Mouse (Mus musculus): ENCODE results near the gene Cdca5. TPM values are rescaled to one million over a fixed set of nuclear protein-coding genes. Genes with fewer than 3 reads are reported as not detected.
A peak's percentile ranks its signal among the peaks of the same experiment; 100 is the strongest.

The Cdca5 gene
- total RNA-seq, 2 experiments from 2014 or later = 24.3 to 32.2 TPM

DNA sequence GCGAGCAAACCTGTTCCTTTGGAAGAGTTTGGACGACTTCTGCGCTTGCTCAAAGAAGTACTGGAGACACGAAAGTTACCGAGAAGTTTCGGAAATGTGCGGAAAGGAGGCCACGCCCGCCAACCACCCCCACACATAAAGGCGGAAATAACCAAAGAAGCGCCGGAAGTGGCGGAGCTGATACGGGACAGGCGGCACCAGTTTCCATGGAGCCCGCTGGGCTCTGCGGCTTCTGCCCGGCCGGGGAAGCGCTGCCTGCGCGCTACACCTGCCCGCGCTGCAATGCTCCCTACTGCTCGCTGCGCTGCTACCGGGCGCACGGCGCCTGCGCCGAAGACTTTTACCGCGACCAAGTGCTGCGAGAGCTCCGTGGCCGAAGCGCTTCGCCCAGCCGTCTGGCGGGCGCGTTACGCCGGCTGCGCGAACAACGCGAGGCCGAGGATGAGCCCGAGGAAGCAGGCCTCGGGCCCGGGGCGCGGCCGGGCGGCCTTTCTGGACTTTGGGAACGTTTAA lies 23.7 kb upstream of the Cdca5 start, which contains the start of gene Znhit2:
TSS of gene Znhit2 (plus strand) at position 172 of the 513 bp plus-strand sequence.
- peak; percentile 79 for ATAC-seq (ENCODE audit: poor library complexity, severe bottlenecking)

- ATAC-seq (ENCODE audit: poor library complexity, severe bottlenecking) = peak; percentile 31
Observed at GRCm38 (mm10) chr19:6061641-6062302, 23.0 kb upstream of the Cdca5 start.

DNA sequence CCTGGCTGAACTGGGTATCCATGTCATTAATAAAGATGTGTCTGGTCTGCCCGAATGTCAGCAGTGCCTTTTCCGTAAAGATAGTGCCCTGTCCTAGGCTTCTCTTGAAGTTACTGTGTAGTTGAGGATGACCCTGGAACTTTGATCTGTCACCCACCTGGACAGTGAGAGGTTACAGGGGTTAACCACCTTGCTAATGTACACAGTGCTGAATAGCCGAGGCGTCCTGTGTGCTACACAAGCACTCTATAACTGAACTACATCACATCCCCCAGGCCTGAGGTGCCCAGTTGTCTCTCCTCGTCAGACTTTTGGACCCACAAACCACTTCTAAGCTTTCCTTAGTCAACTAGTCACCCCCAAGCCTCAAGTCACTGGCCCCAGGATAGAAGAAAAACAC lies 22.4 kb upstream of the Cdca5 start:
- ATAC-seq (ENCODE audit: poor library complexity, severe bottlenecking) = no peak

- no peak for ATAC-seq (ENCODE audit: poor library complexity, severe bottlenecking)
Observed at GRCm38 (mm10) chr19:6063081-6063480, 21.7 kb upstream of the Cdca5 start.

GRCm38 (mm10) chr19:6066571-6066970 lies 18.2 kb upstream of the Cdca5 start:
- ATAC-seq (ENCODE audit: poor library complexity, severe bottlenecking) = no peak

DNA sequence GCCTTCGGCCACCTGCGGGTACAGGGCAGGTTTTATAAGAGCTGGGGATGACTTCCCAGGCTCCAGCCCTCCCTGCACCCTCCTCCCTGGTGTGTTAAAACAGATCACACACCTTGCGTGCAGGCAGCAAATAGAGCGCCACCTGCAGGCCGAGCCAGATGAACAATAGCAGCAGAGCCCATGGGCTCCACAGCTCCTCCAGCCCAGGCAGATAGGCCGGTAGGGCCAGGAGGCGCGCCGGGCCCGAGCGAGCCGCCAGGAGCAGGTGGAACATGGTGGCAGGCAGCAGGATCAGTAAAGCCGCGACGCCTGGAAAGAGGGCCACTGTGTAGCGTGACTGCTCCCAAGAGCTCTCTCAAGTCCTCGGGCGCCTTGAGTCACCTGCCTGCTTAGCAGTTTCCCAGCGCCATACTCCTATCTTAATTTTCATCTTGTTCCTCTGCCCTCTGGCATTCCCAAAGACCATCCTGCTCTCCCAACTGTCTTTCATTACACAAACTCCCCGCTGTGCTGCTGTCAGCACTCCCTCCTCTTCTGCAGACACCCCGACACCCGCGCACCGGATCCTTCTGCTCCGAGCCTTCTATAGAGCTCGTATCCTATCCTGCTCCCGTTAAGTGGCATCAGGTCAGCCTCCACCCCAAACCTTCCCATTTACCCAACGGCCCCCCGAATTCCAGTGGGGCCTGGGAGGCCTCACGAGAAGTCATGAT lies 17.6 kb upstream of the Cdca5 start:
- peak; percentile 79 for ATAC-seq (ENCODE audit: poor library complexity, severe bottlenecking)

GRCm38 (mm10) chr19:6067724-6068415 lies 16.9 kb upstream of the Cdca5 start, which contains the start of gene Tm7sf2:
Gene Tm7sf2, minus strand, starts transcription at chr19:6068373.
- ATAC-seq (ENCODE audit: poor library complexity, severe bottlenecking) = peak; percentile 93

GRCm38 (mm10) chr19:6068951-6069350 lies 15.8 kb upstream of the Cdca5 start:
- ATAC-seq (ENCODE audit: poor library complexity, severe bottlenecking) = no peak

DNA sequence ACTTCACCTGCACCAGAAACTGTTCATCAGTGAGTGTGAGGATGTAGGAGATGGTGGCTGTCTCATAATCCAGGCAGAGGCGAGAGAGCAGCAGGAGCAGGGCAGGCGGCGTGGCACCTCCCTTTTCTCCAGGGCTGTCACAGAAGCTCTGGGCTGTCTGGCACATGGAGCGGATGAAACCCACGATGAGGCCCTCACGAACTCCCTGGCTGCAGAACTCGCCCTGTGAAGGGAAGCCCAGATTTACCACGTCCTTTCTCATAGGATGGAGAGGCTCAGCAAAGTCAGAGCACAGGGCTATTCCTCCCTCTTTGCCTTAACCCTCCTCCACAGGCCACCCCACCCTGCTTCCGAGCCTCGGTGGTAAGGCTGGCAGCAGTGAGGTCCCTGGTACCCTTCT lies 14.9 kb upstream of the Cdca5 start:
- ATAC-seq (ENCODE audit: poor library complexity, severe bottlenecking) = no peak

DNA sequence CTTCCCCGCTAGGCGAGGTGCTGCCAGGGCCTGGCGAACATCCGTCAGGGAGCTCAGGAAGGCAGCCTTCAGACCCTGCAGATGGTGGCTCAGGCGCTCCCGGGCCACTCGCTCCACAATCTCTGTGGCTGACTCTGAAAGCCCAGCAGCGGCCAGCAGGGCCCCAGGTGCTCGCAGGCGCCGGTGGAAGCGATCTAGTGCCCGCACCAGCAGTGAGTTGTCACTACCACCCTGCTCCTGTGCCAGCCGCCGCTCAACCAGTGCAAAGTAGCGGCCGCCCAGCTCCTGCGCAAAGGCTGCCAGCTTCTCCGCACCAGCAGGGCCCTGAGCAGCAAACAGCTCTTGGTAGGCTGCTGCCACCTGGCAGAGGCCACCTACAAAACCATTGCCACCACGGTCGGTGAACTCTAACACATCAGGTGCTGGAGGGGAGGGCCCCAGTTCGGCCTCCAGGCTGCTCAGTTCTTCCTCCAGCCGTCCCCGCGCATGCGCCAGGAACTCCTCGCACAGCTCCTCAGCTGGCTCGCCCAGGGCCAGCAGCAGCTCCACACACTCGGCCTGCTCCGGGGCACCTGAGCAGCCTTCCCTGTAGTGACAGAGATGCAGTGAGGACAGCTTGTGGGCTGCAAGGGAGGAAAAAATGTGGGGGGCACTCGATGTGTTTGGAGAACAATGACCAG lies 14.1 kb upstream of the Cdca5 start:
- ATAC-seq (ENCODE audit: poor library complexity, severe bottlenecking) = no peak

GRCm38 (mm10) chr19:6071261-6071660 lies 13.5 kb upstream of the Cdca5 start:
- no peak for ATAC-seq (ENCODE audit: poor library complexity, severe bottlenecking)

DNA sequence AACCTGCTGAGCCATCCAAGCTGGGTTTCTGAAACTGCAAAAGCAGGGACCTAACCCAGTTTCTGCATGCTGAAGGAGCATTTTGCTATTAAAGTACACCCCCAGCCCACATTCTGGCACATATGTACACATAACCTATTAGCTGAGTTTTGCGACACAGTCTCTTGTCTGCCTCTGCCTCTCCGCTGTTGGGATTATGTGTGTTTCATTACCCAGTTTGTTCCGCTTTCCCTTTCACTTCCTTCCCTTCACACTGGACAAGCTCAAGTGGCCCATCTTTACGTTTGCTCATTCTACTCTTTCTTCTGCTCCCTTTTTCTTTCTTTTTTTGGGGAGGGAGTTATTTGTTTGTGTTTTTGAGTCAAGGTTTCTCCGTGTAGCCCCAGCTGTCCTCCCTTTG lies 10.9 kb upstream of the Cdca5 start:
- peak; percentile 57 for ATAC-seq (ENCODE audit: poor library complexity, severe bottlenecking)

- peak; percentile 97 for ATAC-seq (ENCODE audit: poor library complexity, severe bottlenecking)
Observed at GRCm38 (mm10) chr19:6076564-6077393, 8.0 kb upstream of the Cdca5 start, which contains the start of gene Vps51. Gene Vps51, minus strand, starts transcription at chr19:6077231.

- no peak for ATAC-seq (ENCODE audit: poor library complexity, severe bottlenecking)
Observed at GRCm38 (mm10) chr19:6079983-6080480, 4.8 kb upstream of the Cdca5 start, which contains the start of gene Tmem262. Gene Tmem262, plus strand, starts transcription at chr19:6080033.

DNA sequence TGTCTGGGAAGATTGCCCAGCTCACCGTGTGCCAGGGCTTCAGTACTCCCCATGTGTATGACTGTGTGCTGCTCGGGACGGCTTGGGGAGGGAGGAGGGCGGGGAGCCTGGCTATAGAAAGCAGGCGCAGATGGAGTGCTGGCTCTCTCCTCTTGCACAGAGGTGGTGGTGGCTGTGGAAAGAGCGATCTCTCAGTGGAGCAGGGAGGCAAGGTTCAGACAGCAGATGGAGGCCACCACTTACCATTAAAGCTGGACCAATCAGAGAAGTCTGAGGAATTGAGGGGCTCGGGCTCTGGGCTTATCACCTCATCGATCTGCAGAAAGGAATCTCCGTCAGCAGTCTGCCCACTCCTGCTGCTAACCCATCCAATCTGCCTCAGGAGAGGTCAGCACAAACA lies 2.6 kb upstream of the Cdca5 start, which contains the start of gene Gm28374:
TSS of gene Gm28374 (minus strand) at position 101 of the 400 bp plus-strand sequence.
- no peak for ATAC-seq (ENCODE audit: poor library complexity, severe bottlenecking)

GRCm38 (mm10) chr19:6085417-6085879 lies 665 bp downstream of the Cdca5 start:
- ATAC-seq (ENCODE audit: poor library complexity, severe bottlenecking) = peak; percentile 77

DNA sequence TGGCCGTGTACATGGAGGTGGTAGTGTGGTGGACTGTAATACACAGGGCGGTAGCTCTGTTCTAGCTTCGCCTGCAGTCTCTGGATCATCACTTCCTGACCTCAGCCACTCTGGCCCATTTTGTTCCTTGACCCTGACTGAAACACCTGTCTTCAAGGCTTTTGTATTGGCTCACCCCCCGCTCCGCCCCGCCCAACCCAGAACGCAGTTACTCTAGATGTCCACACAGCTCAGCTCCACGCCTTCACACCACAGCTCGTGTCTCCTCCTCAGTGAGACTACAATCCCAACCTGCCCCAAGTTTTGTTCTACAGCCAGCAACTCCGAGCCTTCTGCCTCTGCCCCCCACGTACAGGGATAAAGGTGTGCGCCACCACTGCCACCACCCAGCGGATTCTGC lies 4.1 kb downstream of the Cdca5 start:
- ATAC-seq (ENCODE audit: poor library complexity, severe bottlenecking) = no peak

GRCm38 (mm10) chr19:6094119-6094518 lies 9.3 kb downstream of the Cdca5 start, which contains the start of gene AC131692.1:
Gene AC131692.1, plus strand, starts transcription at chr19:6094419.
- ATAC-seq (ENCODE audit: poor library complexity, severe bottlenecking) = no peak

- ATAC-seq (ENCODE audit: poor library complexity, severe bottlenecking) = peak; percentile 72
Observed at GRCm38 (mm10) chr19:6097847-6098246, 13.1 kb downstream of the Cdca5 start.

All from megakaryocyte, adult 5-6 weeks (primary cell).